8 mouse cellular contexts compared by ENCODE assay signal in the genomic region with DNA sequence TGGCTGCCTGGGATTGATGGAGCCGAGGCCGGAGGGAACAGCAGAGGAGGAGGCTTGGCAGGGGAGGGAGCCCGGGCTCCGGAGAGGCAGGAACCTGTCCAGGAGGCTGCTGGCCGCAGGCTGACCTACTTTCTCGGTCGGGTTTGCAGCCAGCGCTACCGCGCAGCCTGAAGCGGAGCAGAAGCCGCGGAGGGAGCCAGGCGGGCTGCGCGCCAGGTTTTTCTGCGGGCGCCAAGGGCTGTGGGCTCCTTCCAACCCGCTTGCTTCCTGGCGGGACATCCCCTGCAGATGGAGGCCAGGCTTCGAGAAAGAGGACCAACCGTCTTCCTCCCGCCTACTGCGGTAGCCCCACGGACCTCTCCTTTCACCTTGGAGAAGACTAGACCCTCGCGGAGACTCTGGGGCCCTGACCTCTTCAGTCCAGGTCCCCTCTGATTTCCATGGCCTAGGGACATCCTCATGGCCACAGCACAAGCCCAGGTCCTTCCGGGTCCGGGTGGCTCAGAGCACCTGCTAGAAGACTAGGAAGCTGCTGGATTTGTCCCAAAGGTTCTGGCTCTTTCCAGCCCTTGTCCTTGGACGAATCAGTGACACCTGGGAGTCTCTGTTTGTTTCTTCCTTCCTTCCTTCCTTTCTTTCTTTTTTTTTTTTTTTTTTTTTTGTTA. TPM values are rescaled to one million over a fixed set of nuclear protein-coding genes. Genes with fewer than 3 reads are reported as not detected.
DNase-seq lines count a peak whose midpoint lies in the region; ATAC-seq and TF ChIP-seq lines count a peak whose summit lies in the region.

No protein-coding gene starts in this region.

- peaks cover 6% of the 10 kb centered on the region; the same call in 1 of the 2 replicates for H3K4me1 ChIP-seq in embryonic facial prominence, embryonic 13.5 days
- no peaks in the 10 kb centered on the region for H3K4me1 ChIP-seq in intestine, postnatal 0 days (replicated peaks; ENCODE audit: control insufficient read depth, insufficient read depth, low read length)

- TF ChIP-seq CTCF in intestine, postnatal 0 days (IDR thresholded peaks at IDR 0.05; ENCODE audit: low read depth) = no peak

- H3K4me3 ChIP-seq in embryonic facial prominence, embryonic 13.5 days = peak overlapping the region; percentile 36
- peak overlapping the region; percentile 25 for H3K4me3 ChIP-seq in intestine, postnatal 0 days (ENCODE audit: low read depth, low read length)

- WGBS in embryonic facial prominence, embryonic 13.5 days = 3% methylated on average over 30 of the region's 30 CpGs
- 2% methylated on average over 29 of the region's 30 CpGs for WGBS in intestine, postnatal 0 days

- peak; percentile 48; the same call in 1 of the 2 replicates for ATAC-seq in embryonic facial prominence, embryonic 13.5 days (ENCODE audit: insufficient number of reproducible peaks, insufficient read depth, low FRiP score, low TSS enrichment, low read depth)
- ATAC-seq in intestine, postnatal 0 days = no peak
- peak; percentile 60 for ATAC-seq in megakaryocyte progenitor cell, adult 5-6 weeks (replicated peaks; ENCODE audit: poor library complexity)

- peak overlapping the region; percentile 66 for H3K4me2 ChIP-seq in embryonic facial prominence, embryonic 13.5 days
- peak overlapping the region; percentile 62 for H3K4me2 ChIP-seq in intestine, postnatal 0 days (replicated peaks; ENCODE audit: low read depth)

- H3K9ac ChIP-seq in embryonic facial prominence, embryonic 13.5 days = peak overlapping the region; percentile 57
- no peak overlapping the region for H3K9ac ChIP-seq in intestine, postnatal 0 days (ENCODE audit: low read depth, low read length)

- H3K27me3 ChIP-seq in embryonic facial prominence, embryonic 13.5 days = peaks cover 28% of the 10 kb centered on the region
- peaks cover 17% of the 10 kb centered on the region for H3K27me3 ChIP-seq in intestine, postnatal 0 days (replicated peaks; ENCODE audit: control insufficient read depth, insufficient read depth, low read length)

- peak; percentile 9 to 22 for DNase-seq in adrenal gland, postnatal 4 days (ENCODE audit: low spot score in 2 of 2)
- peak; percentile 85 to 91 for DNase-seq in heart, adult 18-20 months
- DNase-seq in left cerebral cortex, postnatal 36 days (ENCODE audit: low spot score in 2 of 2) = peak; percentile 59 to 72
- DNase-seq in right cerebral cortex, postnatal 25 days = peak; percentile 68
- DNase-seq in spleen, postnatal 4 days (ENCODE audit: low spot score in 2 of 2) = no peak

- intact Hi-C loops in left cerebral cortex, postnatal 36 days (cut with DNase I) = loop anchor here (5.0 to 10.0 kb wide), 2 partner anchors 131 to 199 kb away; a partner anchor contains a TSS

- no peak overlapping the region for H3K27ac ChIP-seq in embryonic facial prominence, embryonic 13.5 days
- no peak overlapping the region for H3K27ac ChIP-seq in intestine, postnatal 0 days (ENCODE audit: low read depth, low read length)

- H3K36me3 ChIP-seq in embryonic facial prominence, embryonic 13.5 days = no peaks in the 10 kb centered on the region
- H3K36me3 ChIP-seq in intestine, postnatal 0 days (ENCODE audit: control insufficient read depth, insufficient read depth) = no peaks in the 10 kb centered on the region

- H3K9me3 ChIP-seq in embryonic facial prominence, embryonic 13.5 days = no peaks in the 10 kb centered on the region
- no peaks in the 10 kb centered on the region for H3K9me3 ChIP-seq in intestine, postnatal 0 days (ENCODE audit: control insufficient read depth)

RNA-seq across cellular contexts. Expression of a gene that starts 57.8 kb away (rescaled TPM):
- 10 to 100 TPM; 32.8 to 33.6 TPM for total RNA-seq in adrenal gland, postnatal 4 days (2021)
- polyA plus RNA-seq in embryonic facial prominence, embryonic 13.5 days (2015; fragmentation: Nextera tagmentation; extraction: Ambion mirVana) = 78.7 and 80.7 TPM in 2 replicates
- total RNA-seq in heart, adult 18-20 months (2021) = 10 to 100 TPM; 70.9 to 92.4 TPM
- polyA plus RNA-seq in intestine, postnatal 0 days (2015; fragmentation: Nextera tagmentation; extraction: Ambion mirVana) = 50.7 and 58.0 TPM in 2 replicates
- 10 to 100 TPM; 19.6 to 20.8 TPM for total RNA-seq in left cerebral cortex, postnatal 36 days (2021)
- total RNA-seq in megakaryocyte progenitor cell, adult 5-6 weeks (2015) = 34.4 and 41.4 TPM in 2 replicates
- 70.7 and 79.0 TPM in 2 replicates for total RNA-seq in megakaryocyte progenitor cell, adult 5-6 weeks (2017)

RNA-seq across cellular contexts. Expression of a gene that starts 58.0 kb away (rescaled TPM):
- total RNA-seq in adrenal gland, postnatal 4 days (2021) = 10 to 100 TPM; 16.8 to 18.7 TPM
- polyA plus RNA-seq in embryonic facial prominence, embryonic 13.5 days (2015; fragmentation: Nextera tagmentation; extraction: Ambion mirVana) = 42.6 and 44.5 TPM in 2 replicates
- total RNA-seq in heart, adult 18-20 months (2021) = under 1 TPM; 0.25 to 0.69 TPM
- 4.7 and 5.7 TPM in 2 replicates for polyA plus RNA-seq in intestine, postnatal 0 days (2015; fragmentation: Nextera tagmentation; extraction: Ambion mirVana)
- 1 to 10 TPM; 1.1 to 1.5 TPM for total RNA-seq in left cerebral cortex, postnatal 36 days (2021)
- total RNA-seq in megakaryocyte progenitor cell, adult 5-6 weeks (2015) = 47.2 and 48.4 TPM in 2 replicates
- total RNA-seq in megakaryocyte progenitor cell, adult 5-6 weeks (2017) = 32.0 and 32.2 TPM in 2 replicates

Comparison
In these comparisons a context has a peak if more than half of its experiments do, and no peak if none do; other contexts are left out.
1. DNase-seq: peak in adrenal gland, postnatal 4 days (2 of 2), heart, adult 18-20 months (2 of 2), left cerebral cortex, postnatal 36 days (2 of 2) and right cerebral cortex, postnatal 25 days (single experiment); none in spleen, postnatal 4 days (0 of 2).
2. RNA of a gene that starts 58.0 kb away (total RNA-seq): 32.0 to 48.4 TPM in megakaryocyte progenitor cell, adult 5-6 weeks and 16.8 to 18.7 TPM in adrenal gland, postnatal 4 days; 1.1 to 1.5 TPM in left cerebral cortex, postnatal 36 days and 0.25 to 0.69 TPM in heart, adult 18-20 months; every median in the first group is over 4 times any median in the second.